Mouse (Mus musculus): Measurements from ENCODE around the gene Tmtc1.

- TF ChIP-seq POLR2A (IDR thresholded peaks at IDR 0.05; ENCODE audit: insufficient read length, low read depth) (no peak), TCF3 (IDR thresholded peaks at IDR 0.05; ENCODE audit: insufficient read length, low read depth) (no peak), MYOD1 (IDR thresholded peaks at IDR 0.05; ENCODE audit: control insufficient read depth in 1 of 3, insufficient read length in 2 of 3, low read depth in 2 of 3) (no peak)
These were observed 23.8 kb upstream of the Tmtc1 start for GRCm38 (mm10) chr6:148467924-148468389.

All from myocyte (in vitro differentiated cells).